Mouse (Mus musculus) embryonic facial prominence, embryonic 14.5 days (tissue): ENCODE measurements around the gene Mrpl36. TPM values are rescaled to one million over a fixed set of nuclear protein-coding genes. Genes with fewer than 3 reads are reported as not detected.
A peak's percentile ranks its signal among the peaks of the same experiment; 100 is the strongest.

ENCODE experiments used
- ATAC-seq: fragments of 200-750 bp; cut with Nextera tagmentation; 2 replicates; pipeline ENCODE4 v1.8.0; 2017; ENCODE audit warnings: low read depth, moderate number of reproducible peaks, moderate TSS enrichment
- DNase-seq: peaks from one replicate; pipeline ENCODE4 v3.0.0-alpha.2; 2015; ENCODE audit warnings: low spot score
- H3K27ac ChIP-seq: fragments of 300-500 bp; sonication (generic); replicated peaks from 2 replicates; pipeline ENCODE4 v1.5.1; 2014; ENCODE audit warnings: low read depth, mild to moderate bottlenecking, low read length, moderate library complexity
- H3K27me3 ChIP-seq: fragments of 300-500 bp; sonication (generic); replicated peaks from 2 replicates; pipeline ENCODE4 v1.6.1; 2014; ENCODE audit warnings: low read length; ENCODE audit not compliant: control insufficient read depth, insufficient read depth
- H3K36me3 ChIP-seq: fragments of 300-500 bp; sonication (generic); 2 replicates; pipeline ENCODE4 v1.6.1; 2014; ENCODE audit warnings: low read length, mixed read lengths; ENCODE audit not compliant: control insufficient read depth, insufficient read depth
- H3K4me1 ChIP-seq: fragments of 300-500 bp; sonication (generic); 2 replicates; pipeline ENCODE4 v1.6.1; 2014; ENCODE audit warnings: antibody characterized with exemption, low read length; ENCODE audit not compliant: control insufficient read depth, insufficient read depth
- H3K4me2 ChIP-seq: fragments of 300-500 bp; sonication (generic); 2 replicates; pipeline ENCODE4 v1.6.1; 2014; ENCODE audit warnings: low read depth, mild to moderate bottlenecking, low read length, moderate library complexity, mixed read lengths
- H3K4me3 ChIP-seq: fragments of 300-500 bp; sonication (generic); 2 replicates; pipeline ENCODE4 v1.5.1; 2014; ENCODE audit warnings: low read depth, mild to moderate bottlenecking, low read length
- H3K9ac ChIP-seq: fragments of 300-500 bp; sonication (generic); 2 replicates; pipeline ENCODE4 v1.6.1; 2014; ENCODE audit warnings: low read depth, mild to moderate bottlenecking, low read length, moderate library complexity, mixed read lengths
- H3K9me3 ChIP-seq: fragments of 300-500 bp; sonication (generic); 2 replicates; pipeline ENCODE4 v1.6.1; 2016; ENCODE audit warnings: low read length; ENCODE audit not compliant: control insufficient read depth
- WGBS: fragments of 180-500 bp; shearing (Covaris S2); extraction: QIAGEN DNeasy Blood & Tissue Kit; methylation state at CpG from one replicate; pipeline ENCODE4 v1.1.7; 2014; 5-methylcytosine and 5-hydroxymethylcytosine counted together
- polyA plus RNA-seq: library from polyadenylated mRNA; unstranded; fragments of >200 nt; fragmentation: Nextera tagmentation; extraction: Ambion mirVana; gene quantifications from 2 replicates; pipeline ENCODE4 v1.2.1, GENCODE M21; 2014

Gene Mrpl36
- polyA plus RNA-seq, 1 experiment from 2014 or later, result 103 TPM

DNA sequence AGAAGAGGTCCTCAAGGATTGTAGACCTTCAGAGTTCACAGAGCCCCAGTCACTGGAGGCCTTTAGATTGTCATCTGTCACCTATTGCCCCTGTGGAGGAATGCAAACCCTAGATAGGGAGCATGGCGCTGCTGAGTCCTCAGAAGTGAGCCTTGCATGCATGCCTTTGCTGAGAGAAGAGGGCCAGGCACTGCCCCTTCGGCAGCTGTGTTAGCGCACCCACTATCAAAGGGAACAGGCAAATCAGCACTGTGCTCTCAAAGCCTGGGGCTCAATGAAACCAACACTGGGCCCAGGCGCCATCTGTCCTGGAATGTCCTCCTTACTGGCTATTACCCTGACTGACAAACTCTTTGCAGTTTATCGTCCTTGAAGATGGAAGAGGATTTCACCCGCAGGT, 23.6 kb upstream of the Mrpl36 start:
- no peak for DNase-seq
- 54% methylated on average over 6 of the region's 6 CpGs for whole genome bisulfite sequencing

DNA sequence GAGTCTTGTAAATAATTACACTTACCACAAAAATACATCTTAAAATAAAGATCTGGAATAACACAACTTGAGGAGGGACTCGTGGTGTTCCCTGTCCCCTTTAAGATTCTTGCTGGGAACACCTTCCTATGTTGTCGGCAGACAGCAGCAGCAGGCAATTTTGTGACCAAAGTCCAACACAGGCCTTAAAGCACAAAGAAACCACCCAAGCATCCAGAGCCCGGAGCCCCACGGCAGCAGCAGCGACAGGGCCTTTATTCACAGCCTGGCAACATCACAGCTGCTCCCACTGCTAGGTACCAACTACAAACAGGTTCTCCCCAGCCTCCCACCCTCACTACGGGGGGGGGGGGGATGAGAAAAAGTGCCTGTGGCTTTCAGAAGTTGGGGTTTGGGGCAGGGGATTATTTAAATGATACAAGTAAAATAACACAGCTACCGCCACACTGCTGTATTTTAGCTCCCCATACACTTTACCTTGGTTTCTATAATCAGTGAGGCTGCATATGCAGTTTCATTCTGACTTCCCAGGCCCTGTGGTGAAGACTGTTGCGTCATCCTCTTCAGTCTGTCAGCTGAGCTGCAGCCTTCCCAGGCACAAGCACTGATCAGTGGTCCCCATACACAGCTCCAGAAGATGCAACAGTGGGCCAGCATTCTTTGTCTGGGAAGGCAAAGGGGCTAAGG, 22.8 kb upstream of the Mrpl36 start:
- no peak for ATAC-seq
- Histone ChIP-seq H3K4me3 (no peak overlapping the region), H3K27ac (no peak overlapping the region), H3K9ac (no peak overlapping the region), H3K9me3 (no peaks in the 10 kb centered on the region), H3K36me3 (no peaks in the 10 kb centered on the region), H3K27me3 (no peaks in the 10 kb centered on the region), H3K4me1 (no peaks in the 10 kb centered on the region), H3K4me2 (no peak overlapping the region)
- 50% methylated on average over 8 of the region's 8 CpGs for WGBS
- no peak for DNase-seq

More for the DNA sequence above, 23.6 kb upstream of the Mrpl36 start:
- Histone ChIP-seq H3K4me1 (no peaks in the 10 kb centered on the region), H3K4me3 (no peak overlapping the region), H3K36me3 (no peaks in the 10 kb centered on the region), H3K27me3 (no peaks in the 10 kb centered on the region), H3K27ac (no peak overlapping the region), H3K9me3 (no peaks in the 10 kb centered on the region), H3K9ac (no peak overlapping the region), H3K4me2 (no peak overlapping the region)
- no peak for ATAC-seq

DNA sequence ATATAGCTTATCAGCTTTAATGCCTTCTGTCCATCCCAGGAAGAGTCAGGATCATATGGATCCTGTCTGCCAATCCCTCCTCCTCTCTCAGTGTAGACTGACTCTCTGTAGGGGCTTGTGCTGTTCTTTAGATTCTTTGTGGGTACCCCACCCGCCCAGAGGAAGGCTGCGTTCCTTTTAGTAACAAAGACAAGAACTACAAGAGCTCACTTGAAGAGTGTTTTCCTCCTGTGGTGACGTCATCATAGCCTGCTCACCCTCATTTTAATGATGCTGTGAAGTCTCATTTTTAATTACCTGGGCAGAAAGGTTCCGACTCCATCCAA, 22.3 kb upstream of the Mrpl36 start:
- Histone ChIP-seq H3K36me3 (no peaks in the 10 kb centered on the region), H3K4me1 (no peaks in the 10 kb centered on the region), H3K27me3 (no peaks in the 10 kb centered on the region), H3K4me3 (no peak overlapping the region), H3K4me2 (no peak overlapping the region), H3K9me3 (no peaks in the 10 kb centered on the region), H3K27ac (no peak overlapping the region), H3K9ac (no peak overlapping the region)
- DNase-seq, result no peak
- 57% methylated on average over 4 of the region's 4 CpGs for WGBS
- ATAC-seq, result no peak

DNA sequence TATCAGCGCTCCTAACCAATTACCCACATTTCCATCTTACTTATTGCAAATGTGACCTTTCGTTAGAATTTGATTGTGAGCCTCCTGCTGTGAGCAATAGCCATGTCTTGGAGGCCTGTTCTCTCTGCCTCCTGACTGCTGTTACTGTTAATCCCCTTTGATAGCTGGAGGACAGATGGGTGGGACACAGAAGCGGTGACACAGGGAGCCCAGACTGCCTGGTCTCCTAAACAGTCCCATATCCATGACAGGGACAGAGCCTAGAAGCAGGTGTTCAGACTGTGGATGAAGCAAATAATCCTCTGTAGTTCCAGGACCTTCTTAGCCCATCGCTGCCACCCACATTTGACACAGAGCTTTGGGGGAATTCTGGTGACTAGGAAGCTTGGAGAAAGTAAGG, 21.9 kb upstream of the Mrpl36 start:
- no peaks in the 10 kb centered on the region for H3K4me1 ChIP-seq
- H3K27ac ChIP-seq, result no peak overlapping the region
- no peak overlapping the region for H3K9ac ChIP-seq
- H3K9me3 ChIP-seq, result no peaks in the 10 kb centered on the region
- ATAC-seq, result peak; percentile 69
- H3K4me3 ChIP-seq, result no peak overlapping the region
- WGBS, result 64% methylated on average over 4 of the region's 4 CpGs
- H3K27me3 ChIP-seq, result no peaks in the 10 kb centered on the region
- peak; percentile 25 for DNase-seq
- H3K4me2 ChIP-seq, result no peak overlapping the region
- no peaks in the 10 kb centered on the region for H3K36me3 ChIP-seq

DNA sequence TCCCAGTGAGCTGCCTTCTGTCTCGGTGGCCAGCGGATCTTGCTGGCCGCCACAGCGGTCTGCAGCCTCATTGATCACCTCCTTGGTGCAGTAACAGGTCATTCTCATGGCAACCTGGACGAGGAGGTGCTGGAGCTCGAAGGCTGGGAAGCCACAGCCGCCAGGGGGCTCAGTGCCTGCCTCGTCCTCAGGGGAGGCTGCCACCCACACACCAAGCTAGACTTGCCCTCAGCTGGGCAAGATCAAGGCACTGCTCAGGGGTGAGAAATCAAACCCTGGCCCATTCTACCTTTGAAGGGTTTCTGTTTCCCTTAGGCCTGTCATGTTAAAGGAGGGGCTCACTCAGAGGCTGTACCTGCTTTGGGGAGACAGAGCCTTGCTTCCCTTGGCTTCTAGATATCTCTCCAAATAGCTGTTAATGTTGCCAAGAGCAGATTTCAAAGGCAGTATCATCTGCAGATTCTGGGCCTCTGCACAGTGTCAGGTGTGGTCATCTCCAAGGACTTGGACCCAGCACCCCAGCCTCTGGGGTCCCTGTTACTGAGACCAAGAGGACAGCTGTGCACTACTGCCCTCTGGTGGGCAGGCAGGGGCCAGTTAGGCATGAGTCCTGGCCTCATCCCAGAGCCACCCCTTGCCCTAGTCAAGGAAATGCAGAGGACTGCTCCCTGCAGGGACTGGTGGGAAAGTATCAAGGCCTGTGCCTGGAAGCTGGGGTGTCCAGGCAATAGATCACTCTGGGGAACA, 18.0 kb upstream of the Mrpl36 start:
- Histone ChIP-seq H3K27ac (no peak overlapping the region), H3K9ac (no peak overlapping the region), H3K4me2 (no peak overlapping the region), H3K4me3 (no peak overlapping the region), H3K36me3 (no peaks in the 10 kb centered on the region), H3K4me1 (no peaks in the 10 kb centered on the region), H3K9me3 (no peaks in the 10 kb centered on the region), H3K27me3 (no peaks in the 10 kb centered on the region)
- WGBS, result 32% methylated on average over 8 of the region's 8 CpGs
- ATAC-seq (peak; percentile 56), DNase-seq (peak; percentile 51)

DNA sequence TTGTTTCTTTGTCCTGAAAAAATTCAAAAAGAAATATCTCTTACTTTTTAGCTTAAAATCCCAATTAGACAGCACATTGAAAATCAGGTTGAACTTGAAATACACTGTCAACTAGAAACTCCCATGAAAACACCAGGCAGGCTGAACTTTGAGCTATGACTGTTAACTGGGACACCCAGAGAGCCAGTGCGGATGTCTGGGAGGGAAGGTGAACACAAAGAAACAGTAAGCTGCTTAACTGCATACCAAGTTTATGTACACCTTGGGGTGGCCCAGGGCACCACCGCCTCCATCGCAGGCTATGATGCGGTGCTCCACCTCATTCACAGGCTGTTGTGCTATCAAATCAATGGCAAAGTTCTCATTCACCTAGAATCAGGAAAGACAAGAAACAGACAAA, 8.3 kb upstream of the Mrpl36 start:
- no peak overlapping the region for H3K4me2 ChIP-seq

DNA sequence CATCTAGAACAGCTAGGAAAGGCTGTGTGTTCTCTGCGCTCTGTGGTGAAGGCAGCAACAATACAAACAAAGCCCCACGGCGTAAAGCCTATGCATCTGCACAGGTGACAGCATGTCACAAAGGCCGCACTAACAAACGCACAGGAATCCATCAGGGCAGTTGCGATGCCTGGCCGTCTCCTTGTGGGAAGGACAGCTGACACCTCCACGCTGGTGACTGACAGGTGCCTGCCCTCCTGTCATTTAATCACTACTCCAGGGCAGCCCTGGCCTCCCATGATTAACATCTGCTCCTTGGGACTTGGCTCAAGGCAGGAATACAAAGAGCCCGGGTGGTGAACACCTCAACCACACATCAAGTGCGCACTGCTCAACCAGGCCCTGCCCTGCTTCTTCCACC, 5.7 kb upstream of the Mrpl36 start:
- DNase-seq (no peak), ATAC-seq (no peak)
- Histone ChIP-seq H3K36me3 (peaks cover 70% of the 10 kb centered on the region), H3K4me3 (no peak overlapping the region), H3K9ac (no peak overlapping the region), H3K4me1 (peaks cover 3% of the 10 kb centered on the region), H3K4me2 (no peak overlapping the region), H3K27me3 (no peaks in the 10 kb centered on the region), H3K27ac (no peak overlapping the region), H3K9me3 (peaks cover 7% of the 10 kb centered on the region; the same call in 1 of the 2 replicates)
- 72% methylated on average over 10 of the region's 10 CpGs for WGBS

More for the DNA sequence above, 8.3 kb upstream of the Mrpl36 start:
- peaks cover 14% of the 10 kb centered on the region; the same call in 1 of the 2 replicates for H3K9me3 ChIP-seq
- H3K4me3 ChIP-seq, result no peak overlapping the region
- peaks cover 70% of the 10 kb centered on the region for H3K36me3 ChIP-seq
- no peaks in the 10 kb centered on the region for H3K27me3 ChIP-seq
- ATAC-seq, result no peak
- H3K9ac ChIP-seq, result no peak overlapping the region
- DNase-seq, result no peak
- no peak overlapping the region for H3K27ac ChIP-seq
- no peaks in the 10 kb centered on the region for H3K4me1 ChIP-seq
- 95% methylated on average over 4 of the region's 4 CpGs for WGBS

DNA sequence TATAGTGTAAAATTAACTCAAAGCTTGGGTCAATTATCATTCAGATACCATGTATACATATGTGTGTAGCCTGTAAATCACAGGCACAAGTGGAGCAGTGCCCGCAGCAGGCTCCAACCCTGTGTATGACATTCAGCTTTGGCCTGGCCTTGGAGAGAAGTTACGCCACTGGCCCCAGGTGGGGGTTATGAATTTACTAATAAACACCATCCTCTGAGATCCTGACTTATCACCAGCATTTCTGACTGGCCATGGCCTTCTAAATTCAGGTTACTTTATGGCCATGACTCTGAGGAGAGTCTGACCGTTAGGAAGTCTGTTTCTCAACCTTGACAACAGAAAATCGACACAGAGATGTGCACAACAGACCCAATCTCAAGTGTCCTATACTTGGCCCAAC, 4.9 kb upstream of the Mrpl36 start:
- H3K4me2 ChIP-seq, result no peak overlapping the region
- peaks cover 6% of the 10 kb centered on the region for H3K4me1 ChIP-seq
- H3K9me3 ChIP-seq, result 0 out of 2 replicates have a peak, but pooled peaks cover 2% of the 10 kb centered on the region
- 93% methylated on average over 4 of the region's 4 CpGs for WGBS
- no peak overlapping the region for H3K9ac ChIP-seq
- H3K27ac ChIP-seq, result no peak overlapping the region
- no peaks in the 10 kb centered on the region for H3K27me3 ChIP-seq
- DNase-seq, result no peak
- peaks cover 63% of the 10 kb centered on the region for H3K36me3 ChIP-seq
- no peak overlapping the region for H3K4me3 ChIP-seq
- no peak for ATAC-seq
